Mouse (Mus musculus) macrophage (primary cell): ENCODE results near the gene Ganab. TPM values are rescaled to one million over a fixed set of nuclear protein-coding genes. Genes with fewer than 3 reads are reported as not detected.

ENCODE experiments used
- H3K27ac ChIP-seq: fragments of 350-480 bp; formaldehyde crosslinking; 2 replicates; pipeline ENCODE4 v1.9.0; 2021
- H3K36me3 ChIP-seq: fragments of 350-480 bp; formaldehyde crosslinking; 2 replicates; pipeline ENCODE4 v1.9.0; 2021; ENCODE audit errors: inconsistent target
- H3K4me3 ChIP-seq: fragments of 350-480 bp; formaldehyde crosslinking; 2 replicates; pipeline ENCODE4 v1.9.0; 2021; ENCODE audit errors: inconsistent target
- H3K79me2 ChIP-seq: fragments of 350-480 bp; formaldehyde crosslinking; 2 replicates; pipeline ENCODE4 v1.9.0; 2021; ENCODE audit errors: inconsistent target
- WGBS: methylation state at CpG from one replicate; pipeline ENCODE4 v1.1.7; 2026; ENCODE audit warnings: inconsistent platforms; ENCODE audit not compliant: missing documents; 5-methylcytosine and 5-hydroxymethylcytosine counted together
- polyA plus RNA-seq: library from polyadenylated mRNA; stranded (reverse); fragments of 250-400 nt; gene quantifications from 3 replicates; pipeline ENCODE4 v1.2.4, GENCODE M21; 2018; ENCODE audit warnings: inconsistent platforms

Gene Ganab
- polyA plus RNA-seq, 1 experiment from 2014 or later = 70.1 TPM

- H3K36me3 ChIP-seq = peaks cover 38% of the 10 kb centered on the region
Observed at GRCm38 (mm10) chr19:8954171-8954570, 56.3 kb downstream of the Ganab start.

GRCm38 (mm10) chr19:8962256-8962655 lies 64.4 kb downstream of the Ganab start:
- peaks cover 50% of the 10 kb centered on the region for H3K79me2 ChIP-seq
- H3K36me3 ChIP-seq = peaks cover 66% of the 10 kb centered on the region
- H3K27ac ChIP-seq = no peak overlapping the region
- no peak overlapping the region for H3K4me3 ChIP-seq
- 100% methylated on average over 2 of the region's 2 CpGs for WGBS

More at GRCm38 (mm10) chr19:8954171-8954570, 56.3 kb downstream of the Ganab start:
- 4% methylated on average over 9 of the region's 9 CpGs for WGBS
- peaks cover 54% of the 10 kb centered on the region for H3K79me2 ChIP-seq
- peak overlapping the region; percentile 97 for H3K4me3 ChIP-seq
- H3K27ac ChIP-seq = peak overlapping the region; percentile 70

- peaks cover 65% of the 10 kb centered on the region for H3K36me3 ChIP-seq
- WGBS = 92% methylated on average over 11 of the region's 11 CpGs
- no peak overlapping the region for H3K27ac ChIP-seq
- H3K79me2 ChIP-seq = peaks cover 55% of the 10 kb centered on the region
- no peak overlapping the region for H3K4me3 ChIP-seq
Observed at GRCm38 (mm10) chr19:8965075-8965474, 67.2 kb downstream of the Ganab start.

- Histone ChIP-seq H3K36me3 (peaks cover 68% of the 10 kb centered on the region), H3K79me2 (peaks cover 62% of the 10 kb centered on the region), H3K27ac (peak overlapping the region; percentile 93), H3K4me3 (peak overlapping the region; percentile 73)
- 76% methylated on average over 8 of the region's 8 CpGs for WGBS
Observed at GRCm38 (mm10) chr19:8965771-8966170, 67.9 kb downstream of the Ganab start.

GRCm38 (mm10) chr19:8966198-8966589 lies 68.3 kb downstream of the Ganab start:
- WGBS = 37% methylated on average over 5 of the region's 5 CpGs
- Histone ChIP-seq H3K4me3 (peak overlapping the region; percentile 73), H3K36me3 (peaks cover 69% of the 10 kb centered on the region), H3K79me2 (peaks cover 66% of the 10 kb centered on the region), H3K27ac (peak overlapping the region; percentile 93)

Other genes starting within 250 kb of the Ganab start
- not detected in 3 replicates for gene Chrm1, start 234.3 kb upstream of the Ganab start, polyA plus RNA-seq
- 384 to 539 TPM (median 494 TPM) in 3 replicates for gene Slc3a2, start 174.7 kb upstream of the Ganab start, polyA plus RNA-seq
- gene Wdr74, start 162.2 kb upstream of the Ganab start, polyA plus RNA-seq = 16.3 to 42.4 TPM (median 18.1 TPM) in 3 replicates
- not detected in 3 replicates for gene 1700092M07Rik, start 157.4 kb upstream of the Ganab start, polyA plus RNA-seq
- 32.3 to 65.9 TPM (median 61.9 TPM) in 3 replicates for gene Stx5a, start 156.7 kb upstream of the Ganab start, polyA plus RNA-seq
- gene Nxf1, start 141.0 kb upstream of the Ganab start, polyA plus RNA-seq = 68.7 to 115 TPM (median 96.9 TPM) in 3 replicates
- gene Tmem223, start 127.1 kb upstream of the Ganab start, polyA plus RNA-seq = 14.9 to 33.7 TPM (median 26.6 TPM) in 3 replicates
- 70.7 to 93.4 TPM (median 87.5 TPM) in 3 replicates for gene Tmem179b, start 123.6 kb upstream of the Ganab start, polyA plus RNA-seq
- gene Taf6l, start 111.7 kb upstream of the Ganab start, polyA plus RNA-seq = 11.3 to 16.9 TPM (median 15.6 TPM) in 3 replicates
- 87.6 to 127 TPM (median 98.0 TPM) in 3 replicates for gene Polr2g, start 99.5 kb upstream of the Ganab start, polyA plus RNA-seq
- gene Zbtb3, start 95.5 kb upstream of the Ganab start, polyA plus RNA-seq = 1.5 to 2.4 TPM (median 2.0 TPM) in 3 replicates
- gene Ttc9c, start 78.7 kb upstream of the Ganab start, polyA plus RNA-seq = 25.0 to 30.5 TPM (median 30.3 TPM) in 3 replicates
- gene Hnrnpul2, start 78.1 kb upstream of the Ganab start, polyA plus RNA-seq = 74.0 to 130 TPM (median 81.5 TPM) in 3 replicates
- 44.3 TPM in 1 of 3 replicates, not detected in the others for gene AC129217.1, start 68.3 kb upstream of the Ganab start, polyA plus RNA-seq
- gene Bscl2, start 60.6 kb upstream of the Ganab start, polyA plus RNA-seq = 72.1 to 121 TPM (median 102 TPM) in 3 replicates
- gene Gng3, start 58.9 kb upstream of the Ganab start, polyA plus RNA-seq = not detected in 3 replicates
- gene Lrrn4cl, start 47.3 kb upstream of the Ganab start, polyA plus RNA-seq = 0.09 to 0.10 TPM in 2 of 3 replicates, not detected in the other
- 160 to 383 TPM (median 167 TPM) in 3 replicates for gene Ubxn1, start 26.6 kb upstream of the Ganab start, polyA plus RNA-seq
- 33.7 to 44.5 TPM (median 41.3 TPM) in 3 replicates for gene Uqcc3, start 17.1 kb upstream of the Ganab start, polyA plus RNA-seq
- 1.5 to 3.7 TPM (median 2.5 TPM) in 3 replicates for gene Lbhd1, start 14.3 kb upstream of the Ganab start, polyA plus RNA-seq
- not detected in 3 replicates for gene Gm49403, start 14.1 kb upstream of the Ganab start, polyA plus RNA-seq
- 48.2 to 79.8 TPM (median 50.8 TPM) in 3 replicates for gene 1810009A15Rik, start 9.2 kb upstream of the Ganab start, polyA plus RNA-seq
- not detected in 3 replicates for gene Gm49416, start 9.1 kb upstream of the Ganab start, polyA plus RNA-seq
- 4.4 to 13.0 TPM (median 11.6 TPM) in 3 replicates for gene Ints5, start 5.1 kb upstream of the Ganab start, polyA plus RNA-seq
- 38.7 to 45.8 TPM (median 41.0 TPM) in 3 replicates for gene B3gat3, start 22.3 kb downstream of the Ganab start, polyA plus RNA-seq
- gene Rom1, start 31.3 kb downstream of the Ganab start, polyA plus RNA-seq = 1.3 to 2.3 TPM (median 1.9 TPM) in 3 replicates
- gene Eml3, start 31.5 kb downstream of the Ganab start, polyA plus RNA-seq = 17.0 to 32.0 TPM (median 23.3 TPM) in 3 replicates
- 63.1 to 68.2 TPM (median 63.7 TPM) in 3 replicates for gene Mta2, start 43.8 kb downstream of the Ganab start, polyA plus RNA-seq
- gene Tut1, start 55.8 kb downstream of the Ganab start, polyA plus RNA-seq = 11.5 to 14.4 TPM (median 13.4 TPM) in 3 replicates
- gene Eef1g, start 69.0 kb downstream of the Ganab start, polyA plus RNA-seq = 224 to 506 TPM (median 366 TPM) in 3 replicates
- gene Ahnak, start 91.2 kb downstream of the Ganab start, polyA plus RNA-seq = 97.5 to 169 TPM (median 125 TPM) in 3 replicates
- gene Scgb1a1, start 189.9 kb downstream of the Ganab start, polyA plus RNA-seq = not detected in 3 replicates
- 1.3 to 2.5 TPM (median 2.1 TPM) in 3 replicates for gene Asrgl1, start 237.6 kb downstream of the Ganab start, polyA plus RNA-seq